Mouse (Mus musculus): ENCODE results near the gene Gucy2d. TPM values are rescaled to one million over a fixed set of nuclear protein-coding genes. Genes with fewer than 3 reads are reported as not detected.

The Gucy2d gene
- polyA plus RNA-seq, 1 experiment, result not detected

DNA sequence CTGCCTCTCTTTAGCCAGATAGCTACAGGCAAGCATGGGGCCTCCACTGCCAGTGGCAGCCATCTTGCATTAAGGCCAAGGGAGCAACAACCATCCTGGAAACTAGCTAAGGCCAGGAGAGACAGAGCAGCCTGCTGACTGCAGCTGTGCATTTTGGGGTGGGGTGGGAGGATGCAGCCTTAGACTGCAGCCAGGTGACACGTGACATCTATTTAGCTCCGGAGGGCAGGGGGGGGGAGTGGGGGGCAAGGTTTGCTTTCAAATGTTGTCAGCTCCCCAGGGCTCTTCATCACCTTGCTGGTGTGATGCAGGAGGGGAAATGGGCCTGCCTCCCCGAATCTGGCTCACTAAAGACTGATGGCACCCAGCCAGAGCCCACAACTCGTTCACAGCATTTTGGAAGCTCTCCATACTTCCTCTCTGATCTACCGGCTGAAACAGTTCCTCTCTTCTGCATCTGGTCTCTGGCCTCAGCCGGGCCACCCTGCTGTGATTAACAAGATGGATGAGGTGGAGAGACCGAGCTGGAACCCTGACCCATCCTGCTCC is 83.7 kb downstream of the Gucy2d start:
- no peak for TF ChIP-seq CTCF (IDR thresholded peaks at IDR 0.05; ENCODE audit: extremely low read depth, insufficient read depth, insufficient read length, insufficient replicate concordance)
- TF ChIP-seq POLR2A (IDR thresholded peaks at IDR 0.05; ENCODE audit: low read depth, low read length), result no peak
- WGBS, result 2% methylated on average over 7 of the region's 7 CpGs
- Histone ChIP-seq H3K27me3 (ENCODE audit: control insufficient read depth, insufficient read depth, low read length) (no peaks in the 10 kb centered on the region), H3K27ac (ENCODE audit: insufficient read depth, low read length) (no peak overlapping the region), H3K4me1 (ENCODE audit: control insufficient read depth, insufficient read depth, insufficient read length) (peaks cover 19% of the 10 kb centered on the region; the same call in 1 of the 2 replicates), H3K4me3 (ENCODE audit: extremely low read depth, insufficient read depth, insufficient read length) (no peak overlapping the region), H3K36me3 (ENCODE audit: control insufficient read depth, insufficient read depth, low read length) (no peaks in the 10 kb centered on the region)
- no peak for DNase-seq (ENCODE audit: low read depth in 1 of 2, low spot score in 2 of 2)

DNA sequence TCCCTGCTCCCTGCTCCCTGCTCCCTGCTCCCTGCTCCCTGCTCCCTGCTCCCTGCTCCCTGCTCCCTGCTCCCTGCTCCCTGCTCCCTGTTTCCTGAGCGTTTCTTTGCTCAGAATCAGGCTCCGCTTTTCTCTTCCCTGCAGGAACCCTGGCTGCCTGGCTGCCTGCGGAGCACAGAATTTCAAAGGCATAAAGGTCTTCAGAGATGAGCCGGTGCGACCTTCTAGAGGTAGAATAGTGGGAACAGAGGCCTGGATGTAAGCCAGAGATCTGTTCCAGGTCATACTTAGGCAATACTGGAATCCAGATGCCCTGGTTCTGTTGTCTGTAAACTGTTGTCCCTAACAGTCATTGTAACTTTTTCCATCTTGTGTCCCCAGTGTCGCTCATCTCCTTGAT is 84.2 kb downstream of the Gucy2d start:
- DNase-seq (ENCODE audit: low read depth in 1 of 2, low spot score in 2 of 2), result no peak
- TF ChIP-seq CTCF (IDR thresholded peaks at IDR 0.05; ENCODE audit: extremely low read depth, insufficient read depth, insufficient read length, insufficient replicate concordance), result no peak
- no peak for TF ChIP-seq POLR2A (IDR thresholded peaks at IDR 0.05; ENCODE audit: low read depth, low read length)
- no peak overlapping the region for H3K4me3 ChIP-seq (ENCODE audit: extremely low read depth, insufficient read depth, insufficient read length)
- H3K4me1 ChIP-seq (ENCODE audit: control insufficient read depth, insufficient read depth, insufficient read length), result peaks cover 19% of the 10 kb centered on the region; the same call in 1 of the 2 replicates
- WGBS, result 80% methylated on average over 6 of the region's 6 CpGs
- no peak overlapping the region for H3K27ac ChIP-seq (ENCODE audit: insufficient read depth, low read length)
- no peaks in the 10 kb centered on the region for H3K27me3 ChIP-seq (ENCODE audit: control insufficient read depth, insufficient read depth, low read length)
- no peaks in the 10 kb centered on the region for H3K36me3 ChIP-seq (ENCODE audit: control insufficient read depth, insufficient read depth, low read length)

DNA sequence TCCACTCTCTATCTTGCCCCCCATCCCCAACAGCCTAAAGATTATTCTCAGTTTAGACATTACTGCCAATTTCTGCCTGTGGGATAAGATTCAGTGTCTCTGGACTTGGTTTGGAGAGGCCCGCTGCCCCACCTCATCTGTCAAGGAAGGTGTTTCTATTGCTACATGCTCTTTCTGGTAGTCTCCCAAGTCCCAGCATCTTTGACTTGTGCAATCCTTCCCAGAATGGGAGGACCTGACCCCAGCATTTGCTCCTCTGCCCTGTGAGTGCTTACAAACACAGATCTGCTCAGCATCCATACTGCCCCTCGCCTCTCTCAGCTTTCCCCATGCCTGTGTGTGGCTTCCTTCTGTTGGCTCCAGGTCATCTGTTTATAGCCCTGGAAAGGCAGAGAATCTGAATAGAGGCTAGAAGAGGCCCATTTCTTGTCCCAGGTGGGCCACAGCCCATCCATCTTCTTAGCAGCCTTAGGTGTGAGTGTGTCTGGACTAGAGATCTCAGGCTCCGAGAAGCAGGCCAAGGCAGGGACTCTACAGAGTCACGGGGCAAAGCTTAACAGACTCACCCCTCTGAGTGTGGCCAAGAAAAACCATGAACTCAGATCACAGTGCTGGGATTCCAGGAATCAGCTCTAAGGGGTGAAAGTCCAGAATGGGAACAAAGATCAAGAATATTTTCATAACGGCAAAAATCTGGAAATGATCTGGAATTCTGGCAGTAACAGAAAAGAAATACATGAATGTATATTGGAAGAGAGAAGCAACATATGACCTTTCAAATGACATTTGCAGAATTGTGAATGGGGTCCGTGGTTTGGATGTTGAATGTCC is 84.9 kb downstream of the Gucy2d start:
- TF ChIP-seq CTCF (IDR thresholded peaks at IDR 0.05; ENCODE audit: extremely low read depth, insufficient read depth, insufficient read length, insufficient replicate concordance) (no peak), POLR2A (IDR thresholded peaks at IDR 0.05; ENCODE audit: low read depth, low read length) (no peak)
- no peak for DNase-seq (ENCODE audit: low read depth in 1 of 2, low spot score in 2 of 2)
- 90% methylated on average over 6 of the region's 6 CpGs for WGBS
- no peaks in the 10 kb centered on the region for H3K27me3 ChIP-seq (ENCODE audit: control insufficient read depth, insufficient read depth, low read length)
- no peak overlapping the region for H3K27ac ChIP-seq (ENCODE audit: insufficient read depth, low read length)
- H3K4me3 ChIP-seq (ENCODE audit: extremely low read depth, insufficient read depth, insufficient read length), result no peak overlapping the region
- no peaks in the 10 kb centered on the region for H3K36me3 ChIP-seq (ENCODE audit: control insufficient read depth, insufficient read depth, low read length)
- peaks cover 19% of the 10 kb centered on the region; the same call in 1 of the 2 replicates for H3K4me1 ChIP-seq (ENCODE audit: control insufficient read depth, insufficient read depth, insufficient read length)

Other genes starting within 250 kb of the Gucy2d start
- 0.09 and 0.22 TPM in 2 replicates for gene B3gnt6, start 240.9 kb upstream of the Gucy2d start, polyA plus RNA-seq (2012; rRNA removed)
- 6.2 and 8.6 TPM in 2 replicates for gene Acer3, start 119.2 kb upstream of the Gucy2d start, polyA plus RNA-seq (2012; rRNA removed)
- gene Tsku, start 79.1 kb upstream of the Gucy2d start, polyA plus RNA-seq (2012; rRNA removed), result 9.4 and 12.0 TPM in 2 replicates
- gene Lrrc32, start 48.9 kb downstream of the Gucy2d start, polyA plus RNA-seq (2012; rRNA removed), result 11.2 and 12.8 TPM in 2 replicates
- gene Emsy, start 216.4 kb downstream of the Gucy2d start, polyA plus RNA-seq (2012; rRNA removed), result 14.3 and 14.8 TPM in 2 replicates

All from spleen, adult 2 months (tissue).